Mouse (Mus musculus): ENCODE measurements at regions not wholly inside any gene's neighbourhood (a gene's known extent, or its start where the extent isn't known, plus 50 kb on each side); places are given as distances from the start of the nearest gene placed in this dataset.
A peak's percentile ranks its signal among the peaks of the same experiment; 100 is the strongest.

DNA sequence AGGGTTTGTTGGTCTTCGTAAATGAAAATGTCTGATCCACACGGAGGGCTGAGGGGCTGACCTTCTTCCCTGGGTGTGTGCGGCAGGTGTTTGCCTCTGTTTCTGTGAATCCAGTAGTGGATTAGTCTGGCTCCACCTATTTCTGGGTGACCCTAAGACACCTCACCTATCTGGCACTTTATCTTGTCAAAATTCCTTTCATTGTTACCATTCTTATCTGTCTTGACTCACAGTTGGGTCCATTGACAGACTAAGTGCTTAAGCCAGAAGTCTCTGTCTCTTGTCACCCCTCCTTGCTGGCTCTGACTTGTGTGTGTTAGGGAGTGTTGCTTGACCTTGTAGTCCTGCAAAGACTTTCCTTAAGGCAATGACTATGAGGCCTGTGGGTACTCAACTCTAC lies 178.1 kb downstream of the Gm19410 start:
- Histone ChIP-seq H3K4me1 (no peaks in the 10 kb centered on the region), H3K27ac (no peak overlapping the region), H3K27me3 (replicated peaks) (no peaks in the 10 kb centered on the region), H3K36me3 (replicated peaks) (no peaks in the 10 kb centered on the region), H3K4me2 (no peak overlapping the region), H3K9me3 (no peaks in the 10 kb centered on the region), H3K9ac (no peak overlapping the region), H3K4me3 (no peak overlapping the region)
- no peak for ATAC-seq (replicated peaks)
- 79% methylated on average over 3 of the region's 3 CpGs for whole genome bisulfite sequencing

DNA sequence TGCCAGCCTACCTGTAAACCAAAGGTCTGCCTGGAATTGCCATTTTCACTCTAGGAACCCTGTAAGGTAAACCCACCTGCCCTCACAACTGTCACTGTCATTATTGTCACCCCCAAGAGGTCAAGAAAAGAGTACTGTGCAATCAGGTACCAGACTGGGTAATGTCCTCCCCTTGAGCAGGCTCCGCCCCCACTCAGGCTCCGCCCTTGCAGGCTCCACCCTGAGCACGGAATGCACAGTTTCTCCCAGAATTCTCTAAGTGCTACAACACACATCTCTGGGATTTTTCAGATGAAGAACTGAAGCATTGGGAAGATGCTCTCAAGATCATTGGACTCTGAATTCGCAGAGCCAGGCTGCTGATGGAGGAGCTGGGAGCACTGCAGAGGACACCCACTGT lies 178.9 kb downstream of the Gm19410 start:
- no peak overlapping the region for H3K4me3 ChIP-seq
- no peak overlapping the region for H3K4me2 ChIP-seq
- H3K4me1 ChIP-seq, result no peaks in the 10 kb centered on the region
- no peak overlapping the region for H3K27ac ChIP-seq
- WGBS, result 94% methylated on average over 4 of the region's 4 CpGs
- no peak for ATAC-seq (replicated peaks)
- H3K27me3 ChIP-seq (replicated peaks), result no peaks in the 10 kb centered on the region
- no peaks in the 10 kb centered on the region for H3K9me3 ChIP-seq
- H3K9ac ChIP-seq, result no peak overlapping the region
- no peaks in the 10 kb centered on the region for H3K36me3 ChIP-seq (replicated peaks)

DNA sequence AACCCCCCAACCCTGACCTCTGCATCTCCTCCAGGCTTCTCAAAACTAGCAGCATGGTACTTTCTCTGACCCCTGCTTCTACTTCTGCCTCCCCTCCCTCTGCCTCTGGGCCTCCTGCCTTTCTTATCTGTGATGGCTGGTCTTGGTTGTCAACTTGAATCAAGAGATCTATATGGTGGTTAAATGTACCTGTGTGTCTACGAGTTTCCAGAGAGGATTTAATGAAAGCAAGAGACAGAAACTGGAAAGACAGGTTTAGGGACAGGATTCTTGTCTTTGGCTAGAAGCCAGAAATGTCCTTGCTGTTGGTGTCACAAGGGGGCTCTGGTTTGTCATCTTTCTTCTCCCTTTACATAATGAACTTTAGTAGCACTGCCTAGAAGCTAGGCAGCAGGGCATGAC lies 180.9 kb downstream of the Gm19410 start:
- Histone ChIP-seq H3K9ac (no peak overlapping the region), H3K4me3 (no peak overlapping the region), H3K4me1 (no peaks in the 10 kb centered on the region), H3K27me3 (replicated peaks) (no peaks in the 10 kb centered on the region), H3K9me3 (no peaks in the 10 kb centered on the region), H3K4me2 (no peak overlapping the region), H3K36me3 (replicated peaks) (no peaks in the 10 kb centered on the region), H3K27ac (no peak overlapping the region)
- WGBS, result 56% methylated on average over 1 of the region's 1 CpGs
- ATAC-seq (replicated peaks), result no peak

GRCm38 (mm10) chr8:35948146-35948545 lies 182.6 kb downstream of the Gm19410 start:
- Histone ChIP-seq H3K4me2 (no peak overlapping the region), H3K4me3 (no peak overlapping the region), H3K9me3 (no peaks in the 10 kb centered on the region), H3K4me1 (no peaks in the 10 kb centered on the region), H3K9ac (no peak overlapping the region), H3K36me3 (replicated peaks) (no peaks in the 10 kb centered on the region), H3K27me3 (replicated peaks) (no peaks in the 10 kb centered on the region), H3K27ac (no peak overlapping the region)
- ATAC-seq (replicated peaks), result no peak
- WGBS, result 89% methylated on average over 2 of the region's 2 CpGs

GRCm38 (mm10) chr8:35948751-35949183 lies 183.2 kb downstream of the Gm19410 start:
- H3K9me3 ChIP-seq, result no peaks in the 10 kb centered on the region

GRCm38 (mm10) chr8:35955506-35955905 lies 189.9 kb downstream of the Gm19410 start:
- no peaks in the 10 kb centered on the region for H3K9me3 ChIP-seq
- H3K36me3 ChIP-seq (replicated peaks), result no peaks in the 10 kb centered on the region
- 99% methylated on average over 2 of the region's 2 CpGs for WGBS
- no peak overlapping the region for H3K27ac ChIP-seq
- H3K27me3 ChIP-seq (replicated peaks), result no peaks in the 10 kb centered on the region
- no peak overlapping the region for H3K4me3 ChIP-seq
- H3K9ac ChIP-seq, result no peak overlapping the region
- ATAC-seq (replicated peaks), result no peak
- no peak overlapping the region for H3K4me2 ChIP-seq
- peaks cover 5% of the 10 kb centered on the region for H3K4me1 ChIP-seq

More at GRCm38 (mm10) chr8:35948751-35949183, 183.2 kb downstream of the Gm19410 start:
- Histone ChIP-seq H3K9ac (no peak overlapping the region), H3K27me3 (replicated peaks) (no peaks in the 10 kb centered on the region), H3K36me3 (replicated peaks) (no peaks in the 10 kb centered on the region), H3K4me2 (no peak overlapping the region), H3K27ac (no peak overlapping the region), H3K4me1 (no peaks in the 10 kb centered on the region), H3K4me3 (no peak overlapping the region)
- no peak for ATAC-seq (replicated peaks)
- WGBS, result 66% methylated on average over 9 of the region's 9 CpGs

GRCm38 (mm10) chr8:35956319-35956718 lies 190.7 kb downstream of the Gm19410 start:
- Histone ChIP-seq H3K9ac (no peak overlapping the region), H3K36me3 (replicated peaks) (no peaks in the 10 kb centered on the region), H3K9me3 (no peaks in the 10 kb centered on the region), H3K27me3 (replicated peaks) (no peaks in the 10 kb centered on the region), H3K4me2 (no peak overlapping the region), H3K4me3 (no peak overlapping the region), H3K27ac (no peak overlapping the region), H3K4me1 (peaks cover 12% of the 10 kb centered on the region)
- peak; percentile 58; the same call in 1 of the 2 replicates for ATAC-seq (replicated peaks)
- 21% methylated on average over 2 of the region's 2 CpGs for WGBS

DNA sequence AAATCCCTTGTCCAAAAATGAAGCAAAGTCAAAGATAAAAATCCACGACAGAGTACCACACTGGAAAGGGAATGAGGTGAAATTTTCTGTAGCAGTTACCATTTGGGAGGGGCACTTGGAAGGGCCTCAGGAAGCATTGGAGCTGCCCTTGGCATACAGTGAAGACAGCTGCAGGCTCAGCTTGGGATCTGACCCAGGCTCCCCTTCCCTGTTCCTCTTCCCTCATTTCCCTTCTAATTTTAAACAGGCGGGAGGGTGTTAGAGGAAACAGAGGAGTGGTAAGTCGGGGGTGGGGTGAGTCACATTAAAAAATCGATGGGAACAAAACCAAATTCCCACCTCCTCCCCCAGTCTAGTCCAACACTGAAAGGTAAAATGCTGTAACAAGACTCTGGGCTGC lies 193.6 kb downstream of the Gm19410 start:
- Histone ChIP-seq H3K27ac (no peak overlapping the region), H3K36me3 (replicated peaks) (no peaks in the 10 kb centered on the region), H3K27me3 (replicated peaks) (no peaks in the 10 kb centered on the region), H3K9me3 (no peaks in the 10 kb centered on the region), H3K4me1 (peaks cover 21% of the 10 kb centered on the region), H3K4me2 (no peak overlapping the region), H3K4me3 (no peak overlapping the region), H3K9ac (no peak overlapping the region)
- ATAC-seq (replicated peaks), result no peak
- 76% methylated on average over 4 of the region's 4 CpGs for WGBS

- no peak overlapping the region; the same call in 1 of the 2 replicates for H3K4me2 ChIP-seq
- ATAC-seq (replicated peaks), result no peak; the same call in 1 of the 2 replicates
- H3K27ac ChIP-seq, result 0 out of 2 replicates have a peak overlapping the region, but pooled peaks have one; percentile 23
- H3K27me3 ChIP-seq (replicated peaks), result no peaks in the 10 kb centered on the region
- no peaks in the 10 kb centered on the region for H3K36me3 ChIP-seq (replicated peaks)
- no peak overlapping the region for H3K9ac ChIP-seq
- H3K4me1 ChIP-seq, result peaks cover 20% of the 10 kb centered on the region
- no peak overlapping the region for H3K4me3 ChIP-seq
- no peaks in the 10 kb centered on the region for H3K9me3 ChIP-seq
- 54% methylated on average over 9 of the region's 9 CpGs for WGBS
Measured at GRCm38 (mm10) chr8:35960867-35961614, 195.5 kb downstream of the Gm19410 start.

GRCm38 (mm10) chr8:35961615-35962220 lies 196.1 kb downstream of the Gm19410 start:
- Histone ChIP-seq H3K27ac (0 out of 2 replicates have a peak overlapping the region, but pooled peaks have one; percentile 23), H3K9ac (no peak overlapping the region), H3K27me3 (replicated peaks) (no peaks in the 10 kb centered on the region), H3K4me2 (peak overlapping the region; percentile 22), H3K9me3 (no peaks in the 10 kb centered on the region), H3K4me1 (peaks cover 15% of the 10 kb centered on the region; the same call in 1 of the 2 replicates), H3K36me3 (replicated peaks) (no peaks in the 10 kb centered on the region), H3K4me3 (no peak overlapping the region)
- 42% methylated on average over 20 of the region's 20 CpGs for WGBS
- no peak for ATAC-seq (replicated peaks)

GRCm38 (mm10) chr8:35964932-35965331 lies 199.3 kb downstream of the Gm19410 start:
- Histone ChIP-seq H3K4me2 (no peak overlapping the region), H3K9me3 (no peaks in the 10 kb centered on the region), H3K9ac (no peak overlapping the region), H3K36me3 (replicated peaks) (no peaks in the 10 kb centered on the region), H3K27me3 (replicated peaks) (no peaks in the 10 kb centered on the region), H3K4me3 (no peak overlapping the region), H3K27ac (no peak overlapping the region), H3K4me1 (peaks cover 15% of the 10 kb centered on the region; the same call in 1 of the 2 replicates)
- ATAC-seq (replicated peaks), result no peak
- WGBS, result 86% methylated on average over 1 of the region's 1 CpGs

DNA sequence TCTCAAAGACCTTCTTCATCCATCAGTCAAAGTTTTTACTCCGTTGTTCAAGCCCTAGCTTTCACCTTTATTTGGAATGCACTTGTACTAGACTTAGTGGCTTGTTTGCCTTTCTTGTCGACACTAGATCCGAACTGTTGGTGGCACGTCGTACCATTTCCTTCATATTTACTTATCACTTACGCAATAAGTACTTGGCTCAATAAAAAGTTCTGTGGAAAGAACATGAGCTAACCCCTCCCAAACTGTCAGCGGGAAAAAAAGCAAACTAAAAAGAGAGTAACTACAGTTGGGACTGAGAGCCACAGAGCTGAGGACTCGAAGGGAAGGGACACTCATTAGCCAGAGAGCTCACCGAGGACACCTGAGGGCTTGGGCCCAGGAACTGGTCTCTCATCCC lies 202.8 kb downstream of the Gm19410 start:
- no peak for ATAC-seq (replicated peaks)
- Histone ChIP-seq H3K27ac (no peak overlapping the region), H3K36me3 (replicated peaks) (no peaks in the 10 kb centered on the region), H3K4me2 (no peak overlapping the region), H3K4me1 (no peaks in the 10 kb centered on the region), H3K27me3 (replicated peaks) (no peaks in the 10 kb centered on the region), H3K9me3 (no peaks in the 10 kb centered on the region), H3K4me3 (no peak overlapping the region), H3K9ac (no peak overlapping the region)
- WGBS, result 91% methylated on average over 9 of the region's 9 CpGs

DNA sequence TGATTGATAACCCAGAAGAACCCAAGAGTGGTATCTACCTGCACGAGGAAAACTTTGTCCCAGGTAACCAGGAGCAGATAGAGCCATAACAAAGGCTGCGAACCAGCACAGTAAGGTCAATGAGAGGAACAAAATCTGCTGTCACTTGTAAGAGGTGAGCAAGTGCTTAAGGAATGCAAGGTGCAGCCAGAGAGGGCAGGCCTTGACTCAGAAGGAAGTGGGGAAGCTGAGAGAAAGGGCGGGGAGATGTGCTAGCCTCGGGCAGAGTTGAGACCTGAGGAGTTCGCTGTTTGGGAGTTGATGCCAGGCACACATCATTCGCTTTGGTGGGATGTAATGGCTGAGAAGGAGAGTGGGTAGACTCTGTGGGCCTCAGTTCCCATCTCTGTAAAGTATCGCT lies 205.5 kb downstream of the Gm19410 start:
- Histone ChIP-seq H3K4me1 (no peaks in the 10 kb centered on the region), H3K4me2 (no peak overlapping the region), H3K9ac (no peak overlapping the region), H3K27ac (no peak overlapping the region), H3K27me3 (replicated peaks) (no peaks in the 10 kb centered on the region), H3K4me3 (no peak overlapping the region), H3K36me3 (replicated peaks) (no peaks in the 10 kb centered on the region), H3K9me3 (no peaks in the 10 kb centered on the region)
- WGBS, result 93% methylated on average over 7 of the region's 7 CpGs
- no peak for ATAC-seq (replicated peaks)
